Mouse (Mus musculus) right cerebral cortex, postnatal 25 days (tissue): ENCODE measurements around the gene Bysl.
"Not testable (repeated sequence)": the region's sequence is repeated elsewhere in the genome, so short reads cannot be mapped to it uniquely, and the experiment has no call there.

ENCODE experiments used
- DNase-seq: peaks from one replicate; pipeline ENCODE4 v3.0.0; 2022

Gene Bysl

GRCm38 (mm10) chr17:47617605-47618307 lies 6.5 kb upstream of the Bysl start:
- no peak for DNase-seq

- no peak for DNase-seq
Measured at GRCm38 (mm10) chr17:47616652-47617051, 5.4 kb upstream of the Bysl start.

DNA sequence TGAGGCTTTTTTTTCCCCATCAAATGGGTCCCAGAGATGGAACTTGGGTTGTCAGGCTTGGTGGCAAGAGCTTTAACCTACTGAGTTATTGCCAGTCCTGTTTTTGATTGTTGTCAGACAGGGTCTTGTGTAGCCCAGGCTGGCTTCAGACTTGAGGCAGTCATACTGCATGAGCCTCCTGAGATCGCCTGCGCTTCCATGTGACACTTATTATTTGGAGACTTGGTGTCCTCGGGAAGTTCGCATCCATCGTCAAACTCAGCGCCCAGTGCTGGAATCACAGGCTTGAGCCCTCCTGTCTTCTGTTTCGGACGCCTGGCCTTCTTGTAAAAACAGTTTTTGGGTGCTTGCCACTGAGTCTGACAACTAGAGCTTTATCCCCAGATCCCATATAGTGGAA lies 4.8 kb upstream of the Bysl start:
- no peak for DNase-seq

DNA sequence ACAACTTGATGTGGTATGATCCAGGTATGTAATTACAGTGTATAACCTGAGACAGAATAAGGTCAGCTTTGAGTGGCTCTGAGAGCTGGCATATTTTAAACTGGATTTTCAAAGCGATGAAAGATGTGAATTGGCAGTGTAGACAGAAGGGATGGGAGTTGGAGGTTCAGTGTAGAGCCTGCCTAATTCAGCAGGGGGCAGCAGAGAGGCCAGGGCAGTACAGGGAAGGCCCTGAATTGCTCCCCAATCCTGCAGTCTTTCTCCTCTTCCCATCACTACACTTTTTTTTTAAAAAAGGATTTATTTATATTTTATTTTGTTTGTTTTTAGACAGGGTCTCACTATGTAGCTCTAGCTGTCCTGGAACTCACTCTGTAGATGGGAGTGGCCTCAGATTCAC lies 2.7 kb upstream of the Bysl start:
- no peak for DNase-seq

DNA sequence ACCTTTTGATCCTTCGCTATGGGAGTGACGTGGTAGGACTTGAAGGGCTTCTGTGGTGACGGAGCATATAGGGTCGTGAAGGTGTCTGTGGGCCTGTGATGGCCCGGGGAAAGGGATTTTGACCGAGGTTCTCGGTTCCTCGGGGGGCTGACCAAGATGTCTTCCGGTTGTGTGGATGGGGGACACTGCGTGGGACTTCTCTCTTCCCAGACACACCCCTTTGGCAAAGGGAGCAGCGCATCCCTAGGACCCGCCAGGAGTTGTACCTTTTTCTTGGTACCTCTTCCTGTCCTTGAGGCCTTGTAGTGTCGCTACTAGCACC lies 330 bp upstream of the Bysl start:
- no peak for DNase-seq

GRCm38 (mm10) chr17:47609182-47609581 lies 2.1 kb downstream of the Bysl start:
- DNase-seq = no peak

- no peak for DNase-seq
Measured at GRCm38 (mm10) chr17:47606220-47606619, 5.1 kb downstream of the Bysl start.

GRCm38 (mm10) chr17:47602289-47602688 lies 9.0 kb downstream of the Bysl start:
- DNase-seq = no peak

GRCm38 (mm10) chr17:47601389-47601755 lies 9.9 kb downstream of the Bysl start:
- DNase-seq = no peak

DNA sequence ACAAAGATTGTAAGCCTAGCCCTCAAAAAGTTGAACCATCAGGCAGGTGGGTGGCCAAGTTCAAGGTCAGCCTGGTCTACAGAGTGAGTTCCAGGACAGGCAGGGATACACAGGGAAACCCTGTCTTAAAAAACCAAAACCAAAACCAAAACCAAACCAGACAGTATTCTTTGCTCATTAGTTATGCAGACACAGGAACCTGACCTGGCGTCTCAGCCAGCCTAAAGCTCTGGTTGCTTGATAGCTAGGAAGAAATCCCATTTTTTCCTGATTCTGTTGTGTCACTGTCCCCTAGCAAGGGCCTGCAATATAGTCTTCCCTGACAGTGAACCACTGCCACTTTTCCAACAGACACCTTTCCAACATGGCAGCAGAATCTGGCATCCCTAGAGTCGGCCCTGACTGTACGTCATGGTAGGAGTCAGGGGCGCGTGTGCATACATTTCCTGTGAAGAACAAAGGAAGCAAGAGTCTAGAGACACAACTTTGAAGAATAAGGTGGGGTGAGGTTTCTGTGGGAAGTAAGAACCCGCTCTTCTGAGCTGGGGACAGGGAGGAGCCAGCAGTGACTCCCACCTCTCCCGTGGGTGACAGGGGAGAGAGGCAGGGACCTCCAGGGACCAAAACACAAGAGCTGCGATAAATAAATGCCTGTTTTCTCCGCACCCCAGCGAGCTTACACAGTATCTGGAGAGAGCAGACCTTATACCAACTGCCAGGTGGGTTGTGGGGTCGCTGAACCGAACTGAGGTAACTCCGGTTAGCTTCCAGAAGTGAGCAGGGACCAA lies 10.5 kb downstream of the Bysl start:
- DNase-seq = no peak

DNA sequence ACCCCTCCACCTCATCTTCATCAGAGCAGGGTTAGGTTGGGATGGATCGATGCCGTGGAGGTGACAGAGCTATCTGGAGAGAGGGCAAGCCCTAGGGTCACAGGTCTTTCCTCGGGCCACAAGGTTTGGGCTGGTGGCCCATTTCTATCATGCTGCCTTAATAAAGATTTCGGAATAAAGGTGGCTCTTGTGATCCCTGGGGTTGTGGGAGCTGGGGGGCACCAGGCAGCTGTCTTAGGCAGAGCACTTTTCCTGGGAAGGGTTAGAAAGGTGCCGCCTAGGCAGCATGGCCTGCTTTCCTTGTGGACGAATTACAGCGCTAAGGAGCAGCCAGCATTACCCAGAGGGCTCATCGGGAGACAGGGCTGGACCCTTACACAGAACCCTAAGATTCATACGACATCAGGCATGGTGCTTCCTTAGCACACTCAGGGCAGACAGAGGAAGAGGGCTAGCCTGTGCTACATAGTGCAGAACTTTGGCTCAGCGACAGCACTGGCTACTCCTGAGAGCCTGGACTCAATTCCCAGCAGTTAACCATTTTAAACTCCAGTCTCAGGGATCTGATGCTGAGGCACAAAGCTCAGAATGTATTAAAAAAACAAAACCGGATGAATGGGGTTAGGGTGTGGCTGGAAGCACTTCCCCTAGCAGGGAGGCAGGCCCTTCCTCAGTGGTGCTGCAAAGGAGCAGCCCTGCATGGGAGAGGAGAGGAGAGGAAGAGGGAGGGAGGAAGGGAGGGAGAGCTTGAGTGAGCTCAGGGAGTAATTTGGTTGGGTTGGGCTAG lies 11.6 kb downstream of the Bysl start:
- no peak for DNase-seq

GRCm38 (mm10) chr17:47598580-47599304 lies 12.6 kb downstream of the Bysl start:
- DNase-seq = not testable (repeated sequence)

- DNase-seq = peak; percentile 33
Measured at GRCm38 (mm10) chr17:47597838-47598579, 13.3 kb downstream of the Bysl start.

- no peak for DNase-seq
Measured at GRCm38 (mm10) chr17:47597261-47597660, 14.0 kb downstream of the Bysl start.

DNA sequence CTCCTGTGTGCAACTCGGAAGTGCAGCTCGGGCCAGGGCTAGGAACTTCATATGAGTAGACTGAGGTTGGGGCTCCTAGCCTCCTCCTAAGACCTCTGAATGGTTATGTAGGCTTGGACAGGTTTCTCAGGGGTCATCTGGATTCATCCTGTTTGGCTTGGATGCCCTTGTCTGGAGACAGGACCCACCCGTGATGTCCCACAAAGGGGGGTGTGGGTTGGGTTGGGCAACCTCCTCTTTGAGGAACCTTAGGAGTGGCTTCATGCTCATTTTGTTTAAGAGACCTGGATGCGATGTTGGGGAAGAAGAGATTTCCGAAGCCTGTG lies 14.5 kb downstream of the Bysl start:
- DNase-seq = no peak

- DNase-seq = no peak
Measured at GRCm38 (mm10) chr17:47596162-47596838, 15.0 kb downstream of the Bysl start.

DNA sequence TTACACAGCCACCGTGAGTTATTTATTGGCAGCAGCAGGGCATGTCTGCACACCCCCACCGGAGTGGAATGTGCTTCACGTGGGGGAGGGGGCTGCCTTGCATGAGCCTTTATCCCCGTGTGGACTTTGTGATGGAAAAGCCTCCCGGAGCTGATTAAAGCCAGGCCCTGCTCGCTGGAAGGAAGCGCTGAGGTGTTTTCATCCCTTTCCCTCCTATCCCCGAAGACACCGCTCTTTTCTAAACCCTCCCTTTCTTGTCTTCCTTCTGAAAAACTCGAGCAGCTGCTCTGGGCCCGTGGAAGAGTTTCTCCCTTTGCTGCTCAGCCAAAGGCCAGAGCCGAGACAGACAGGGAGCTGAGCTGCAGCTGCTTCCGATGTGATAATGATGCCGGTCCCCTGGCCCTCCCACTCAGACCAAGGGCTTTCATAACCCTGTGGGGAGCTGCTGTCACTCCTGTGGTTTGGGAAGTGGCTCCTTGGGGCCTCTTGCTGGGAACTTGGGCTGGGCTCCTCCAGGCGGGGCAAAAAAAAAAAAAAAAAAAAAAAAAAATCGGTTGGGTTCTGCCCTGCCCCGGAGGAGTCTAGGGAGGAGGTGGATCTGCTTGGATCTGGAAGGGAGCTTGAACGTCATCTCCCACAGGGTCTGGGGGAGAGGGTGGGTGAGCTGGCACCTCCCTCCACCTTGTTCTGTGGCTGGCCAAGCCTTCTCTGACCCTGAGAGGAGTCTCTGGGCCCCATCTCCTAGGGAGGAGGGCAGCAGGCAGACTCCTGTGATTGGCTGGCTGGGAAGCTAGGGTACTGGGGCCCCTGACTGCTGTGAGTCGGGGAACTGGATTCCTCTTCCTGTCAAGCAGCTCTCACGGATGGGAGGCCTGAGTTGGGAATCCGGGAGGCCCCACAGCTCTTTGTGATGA lies 15.8 kb downstream of the Bysl start:
- no peak for DNase-seq

DNA sequence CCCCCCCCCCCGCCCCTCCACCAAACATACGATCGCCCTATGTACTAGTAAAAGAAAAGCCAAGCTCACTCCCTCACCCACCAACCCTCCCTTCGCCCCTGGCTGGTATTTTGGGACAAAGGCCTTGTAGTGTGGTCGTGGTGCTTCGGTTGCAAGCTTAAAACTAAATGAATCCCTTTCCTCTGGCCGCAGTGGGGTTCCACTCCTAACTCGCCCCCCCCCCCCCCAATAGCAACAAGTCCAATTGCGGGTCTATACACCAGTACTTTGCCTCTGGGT lies 16.4 kb downstream of the Bysl start:
- no peak for DNase-seq

GRCm38 (mm10) chr17:47594183-47594968 lies 16.9 kb downstream of the Bysl start:
- peak; percentile 23 for DNase-seq

DNA sequence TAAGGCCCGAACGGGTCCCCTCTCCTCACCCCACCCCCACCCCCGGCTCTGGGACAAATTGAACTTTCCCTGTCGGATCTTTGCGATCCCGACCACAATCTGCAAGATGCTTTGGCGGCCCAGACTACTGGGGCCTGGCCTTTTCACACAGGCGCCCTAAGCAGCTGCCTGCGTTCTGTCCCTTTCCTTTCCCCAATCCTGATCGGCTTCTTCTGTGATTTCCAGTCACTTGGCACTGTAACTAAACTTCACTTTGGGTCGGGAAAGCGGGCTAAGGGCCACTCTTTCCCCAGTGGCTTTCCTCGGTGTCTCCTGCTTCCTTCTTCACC lies 17.5 kb downstream of the Bysl start:
- DNase-seq = no peak
